Mouse (Mus musculus) liver, embryonic 14.5 days (tissue): Measurements from ENCODE around the gene Sorcs3.

Experiments
- CTCF ChIP-seq: IDR thresholded peaks from 2 replicates; pipeline ENCODE4 v1.5.1; 2016; ENCODE audit warnings: antibody characterized with exemption, low read depth, control low read depth
- EP300 ChIP-seq: IDR thresholded peaks from 2 replicates; pipeline ENCODE4 v1.6.1; 2016; ENCODE audit warnings: antibody characterized with exemption, low read depth

DNA sequence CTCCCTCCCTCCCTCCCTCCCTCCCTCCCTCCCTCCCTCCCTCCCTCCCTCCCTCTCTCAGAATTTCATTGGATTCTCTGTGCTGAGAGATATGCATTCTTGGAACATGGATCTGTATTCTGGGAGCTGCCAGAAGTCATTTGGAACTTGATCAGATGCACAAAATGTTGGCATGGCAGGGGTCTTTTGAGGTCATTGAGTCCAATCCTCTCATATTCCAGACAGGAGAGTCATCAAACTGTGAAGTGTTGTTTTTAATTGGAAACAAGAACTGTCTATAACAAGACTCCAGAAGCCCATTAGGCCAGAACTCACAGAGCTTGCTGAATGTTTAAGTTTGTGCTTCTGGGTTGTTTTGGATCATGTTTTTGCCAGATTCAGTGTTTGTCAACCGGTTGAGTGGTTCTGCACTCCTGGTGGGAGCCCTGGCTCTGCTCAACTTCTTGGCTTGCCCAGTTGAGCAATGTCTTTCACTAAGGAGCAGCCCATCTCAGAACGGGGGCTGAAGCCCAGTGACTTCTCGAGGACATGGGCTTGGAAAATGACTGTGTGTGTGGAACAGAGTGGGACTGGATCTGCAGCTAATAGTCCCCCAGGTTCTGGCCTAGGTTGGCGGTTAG, 264.1 kb downstream of the Sorcs3 start:
- TF ChIP-seq CTCF (no peak), EP300 (no peak)
